In the genomic region with DNA sequence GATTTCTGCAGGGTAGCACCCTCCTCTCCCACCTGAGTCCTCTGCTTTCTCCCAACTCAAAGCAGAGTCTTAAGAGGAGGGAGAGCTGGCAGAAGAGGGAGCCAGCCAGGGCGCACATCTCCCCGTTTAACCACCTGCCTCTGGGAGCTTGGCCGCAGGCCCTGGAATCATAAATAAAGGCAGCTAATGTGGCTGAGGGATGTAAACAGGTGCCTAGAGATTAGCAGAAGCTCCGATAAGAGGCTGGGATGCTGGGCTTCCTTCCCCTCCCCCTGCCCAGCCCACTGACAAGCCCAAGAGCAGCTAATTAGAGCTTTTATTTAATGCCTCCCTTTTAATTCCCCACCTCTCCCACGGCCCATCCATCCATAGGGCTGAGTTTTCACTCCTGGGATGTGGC, we compare ENCODE assay signal across 16 mouse cellular contexts. TPM values are rescaled to one million over a fixed set of nuclear protein-coding genes. Genes with fewer than 3 reads are reported as not detected.
DNase-seq lines count a peak whose midpoint lies in the region; ATAC-seq and TF ChIP-seq lines count a peak whose summit lies in the region.
"Had no signal": no experiment of that assay in that cellular context is flagged by ENCODE, and none has a peak within 500 bp of the region (broad histone marks: within the 10 kb centered on the region; RNA-seq: fewer than 3 reads in every experiment).

No protein-coding gene starts in this region.

- no peaks in the 10 kb centered on the region for H3K9me3 ChIP-seq in forebrain, embryonic 10.5 days
- H3K9me3 ChIP-seq in hindbrain, embryonic 15.5 days = no peaks in the 10 kb centered on the region
- H3K9me3 ChIP-seq in neural tube, embryonic 15.5 days (replicated peaks) = no peaks in the 10 kb centered on the region
- H3K9me3 ChIP-seq: limb, embryonic 13.5 days had no signal

- WGBS in forebrain, embryonic 10.5 days = 24% methylated on average over 5 of the region's 5 CpGs
- 23% methylated on average over 5 of the region's 5 CpGs for WGBS in hindbrain, embryonic 15.5 days
- WGBS in neural tube, embryonic 15.5 days = 11% methylated on average over 5 of the region's 5 CpGs

- no peak for TF ChIP-seq CTCF in layer of hippocampus, adult 2 months (conservative IDR thresholded peaks at IDR 0.05)

- ATAC-seq in hindbrain, embryonic 15.5 days (ENCODE audit: low FRiP score, low read depth) = no peak
- no peak for ATAC-seq in neural tube, embryonic 15.5 days (ENCODE audit: low FRiP score)

- H3K27me3 ChIP-seq in forebrain, embryonic 10.5 days (ENCODE audit: poor library complexity, severe bottlenecking) = peaks cover 71% of the 10 kb centered on the region
- no peaks in the 10 kb centered on the region for H3K27me3 ChIP-seq in hindbrain, embryonic 15.5 days
- no peaks in the 10 kb centered on the region for H3K27me3 ChIP-seq in neural tube, embryonic 15.5 days (replicated peaks)

- H3K4me2 ChIP-seq in hindbrain, embryonic 15.5 days = no peak overlapping the region
- H3K4me2 ChIP-seq in neural tube, embryonic 15.5 days = no peak overlapping the region
- H3K4me2 ChIP-seq: limb, embryonic 13.5 days had no signal

- no peak overlapping the region for H3K4me3 ChIP-seq in layer of hippocampus, adult 2 months
- no peak overlapping the region for H3K4me3 ChIP-seq in forebrain, embryonic 10.5 days
- H3K4me3 ChIP-seq in hindbrain, embryonic 15.5 days = no peak overlapping the region
- no peak overlapping the region for H3K4me3 ChIP-seq in neural tube, embryonic 15.5 days (replicated peaks)
- H3K4me3 ChIP-seq: limb, embryonic 13.5 days had no signal

- peaks cover 53% of the 10 kb centered on the region for H3K4me1 ChIP-seq in forebrain, embryonic 10.5 days
- H3K4me1 ChIP-seq in hindbrain, embryonic 15.5 days (replicated peaks) = peaks cover 66% of the 10 kb centered on the region
- H3K4me1 ChIP-seq in neural tube, embryonic 15.5 days = peaks cover 69% of the 10 kb centered on the region

- DNase-seq in layer of hippocampus, adult 2 months (ENCODE audit: low spot score in 2 of 2) = no peak
- DNase-seq in layer of hippocampus, postnatal 14 days (ENCODE audit: low spot score in 2 of 2) = no peak
- DNase-seq in forebrain, embryonic 10.5 days (ENCODE audit: extremely low spot score, low spot score) = no peak
- no peak for DNase-seq in heart, adult 18-20 months
- DNase-seq in adrenal gland, postnatal 10 days = no peak
- DNase-seq in gastrocnemius, postnatal 4 days (ENCODE audit: low spot score in 2 of 2) = no peak
- DNase-seq: cerebellum, postnatal 36 days; lung, adult 18-20 months; thymus, adult 2 months had no signal

- H3K9ac ChIP-seq in hindbrain, embryonic 15.5 days = no peak overlapping the region
- 0 out of 2 replicates have a peak overlapping the region, but pooled peaks have one; percentile 20 for H3K9ac ChIP-seq in neural tube, embryonic 15.5 days (replicated peaks)
- H3K9ac ChIP-seq: limb, embryonic 13.5 days had no signal

- H3K36me3 ChIP-seq in forebrain, embryonic 10.5 days (replicated peaks) = peaks cover 87% of the 10 kb centered on the region
- peaks cover 39% of the 10 kb centered on the region for H3K36me3 ChIP-seq in hindbrain, embryonic 15.5 days
- peaks cover 47% of the 10 kb centered on the region for H3K36me3 ChIP-seq in neural tube, embryonic 15.5 days

- H3K27ac ChIP-seq in layer of hippocampus, adult 2 months = peak overlapping the region; percentile 75
- 0 out of 2 replicates have a peak overlapping the region, but pooled peaks have one; percentile 13 for H3K27ac ChIP-seq in forebrain, embryonic 10.5 days
- H3K27ac ChIP-seq in hindbrain, embryonic 15.5 days (replicated peaks) = peak overlapping the region; percentile 54
- H3K27ac ChIP-seq in neural tube, embryonic 15.5 days (replicated peaks) = peak overlapping the region; percentile 72
- H3K27ac ChIP-seq: limb, embryonic 13.5 days had no signal

RNA-seq across cellular contexts. Expression of gene Pipox, which starts 45.8 kb away (rescaled TPM):
- 1 to 10 TPM in 1 of 2 experiments, under 1 TPM in 1; 0.84 to 1.2 TPM for total RNA-seq in layer of hippocampus, adult 2 months (2021)
- 1 to 10 TPM in 1 of 2 experiments, under 1 TPM in 1; 0.88 to 1.4 TPM for total RNA-seq in layer of hippocampus, postnatal 14 days (2021)
- polyA plus RNA-seq in forebrain, embryonic 10.5 days (2016; fragmentation: Nextera tagmentation; extraction: Ambion mirVana) = 10.0 and 10.1 TPM in 2 replicates
- polyA plus RNA-seq in hindbrain, embryonic 15.5 days (2015; fragmentation: Nextera tagmentation; extraction: Ambion mirVana) = 5.1 and 5.6 TPM in 2 replicates
- 5.4 and 5.5 TPM in 2 replicates for polyA plus RNA-seq in neural tube, embryonic 15.5 days (2015; fragmentation: Nextera tagmentation; extraction: Ambion mirVana)
- under 1 TPM; 0.50 to 0.87 TPM for total RNA-seq in heart, adult 18-20 months (2021)
- 10 to 100 TPM; 14.0 to 25.8 TPM for total RNA-seq in adrenal gland, postnatal 10 days (2021)
- total RNA-seq in gastrocnemius, postnatal 4 days (2021) = under 1 TPM; 0.34 to 0.57 TPM
- total RNA-seq: gastrocnemius, adult 18-20 months; megakaryocyte-erythroid progenitor cell, adult 5-6 weeks; MEL had no signal
- polyA plus RNA-seq: C2C12 had no signal

Comparison
In these comparisons a context has a peak if more than half of its experiments do, and no peak if none do; other contexts are left out.
1. H3K27ac ChIP-seq: peak in every context shown above with its lines; median percentile 75 in layer of hippocampus, adult 2 months; 72 in neural tube, embryonic 15.5 days; 54 in hindbrain, embryonic 15.5 days; 13 in forebrain, embryonic 10.5 days.
2. RNA of gene Pipox, which starts 45.8 kb away (total RNA-seq): 14.0 to 25.8 TPM in adrenal gland, postnatal 10 days; 0.88 to 1.4 TPM in layer of hippocampus, postnatal 14 days, 0.84 to 1.2 TPM in layer of hippocampus, adult 2 months, 0.50 to 0.87 TPM in heart, adult 18-20 months and 0.34 to 0.57 TPM in gastrocnemius, postnatal 4 days; every median in the first group is over 4 times any median in the second.